Mouse (Mus musculus) embryonic facial prominence, embryonic 15.5 days (tissue): ENCODE data around the gene Aldh1b1. TPM values are rescaled to one million over a fixed set of nuclear protein-coding genes. Genes with fewer than 3 reads are reported as not detected.

Experiments
- ATAC-seq: fragments of 200-750 bp; cut with Nextera tagmentation; 2 replicates; pipeline ENCODE4 v1.8.0; 2017; ENCODE audit warnings: low read depth, moderate TSS enrichment; ENCODE audit not compliant: insufficient number of reproducible peaks, low FRiP score, low TSS enrichment
- H3K27ac ChIP-seq: fragments of 300-500 bp; sonication (generic); replicated peaks from 2 replicates; pipeline ENCODE4 v1.5.1; 2015; ENCODE audit warnings: mild to moderate bottlenecking, inconsistent platforms
- H3K27me3 ChIP-seq: fragments of 300-500 bp; sonication (generic); 2 replicates; pipeline ENCODE4 v1.6.1; 2015; ENCODE audit warnings: inconsistent platforms
- H3K36me3 ChIP-seq: fragments of 300-500 bp; sonication (generic); 2 replicates; pipeline ENCODE4 v1.6.1; 2015; ENCODE audit warnings: mild to moderate bottlenecking, inconsistent platforms
- H3K4me1 ChIP-seq: fragments of 300-500 bp; sonication (generic); 2 replicates; pipeline ENCODE4 v1.6.1; 2015; ENCODE audit warnings: inconsistent platforms
- H3K4me2 ChIP-seq: fragments of 300-500 bp; sonication (generic); replicated peaks from 2 replicates; pipeline ENCODE4 v1.6.1; 2015; ENCODE audit warnings: mild to moderate bottlenecking, inconsistent platforms
- H3K4me3 ChIP-seq: fragments of 300-500 bp; sonication (generic); replicated peaks from 2 replicates; pipeline ENCODE4 v1.5.1; 2015; ENCODE audit warnings: mild to moderate bottlenecking, inconsistent platforms
- H3K9ac ChIP-seq: fragments of 300-500 bp; sonication (generic); 2 replicates; pipeline ENCODE4 v1.6.1; 2015; ENCODE audit warnings: inconsistent platforms
- H3K9me3 ChIP-seq: fragments of 300-500 bp; sonication (generic); replicated peaks from 2 replicates; pipeline ENCODE4 v1.6.1; 2016; ENCODE audit warnings: inconsistent platforms
- WGBS: fragments of 180-500 bp; shearing (Covaris S2); methylation state at CpG from one replicate; pipeline ENCODE4 v1.1.7; 2015; 5-methylcytosine and 5-hydroxymethylcytosine counted together
- polyA plus RNA-seq: library from polyadenylated mRNA; unstranded; fragments of >200 nt; fragmentation: Nextera tagmentation; extraction: Ambion mirVana; gene quantifications from 2 replicates; pipeline ENCODE4 v1.2.1, GENCODE M21; 2015

Gene Aldh1b1
- polyA plus RNA-seq, 1 experiment from 2014 or later, result 4.1 TPM

- Histone ChIP-seq H3K27ac (peak overlapping the region; percentile 87), H3K4me2 (peak overlapping the region; percentile 39), H3K36me3 (no peaks in the 10 kb centered on the region), H3K4me3 (peak overlapping the region; percentile 12; the same call in 1 of the 2 replicates), H3K9ac (no peak overlapping the region), H3K4me1 (peaks cover 53% of the 10 kb centered on the region), H3K27me3 (peaks cover 39% of the 10 kb centered on the region), H3K9me3 (no peaks in the 10 kb centered on the region)
- 8% methylated on average over 10 of the region's 10 CpGs for WGBS
- no peak for ATAC-seq
Measured at GRCm38 (mm10) chr4:45764141-45764494, 34.7 kb upstream of the Aldh1b1 start.

- Histone ChIP-seq H3K4me1 (peaks cover 53% of the 10 kb centered on the region), H3K4me3 (peak overlapping the region; percentile 7; the same call in 1 of the 2 replicates)
Measured at GRCm38 (mm10) chr4:45765121-45765564, 33.7 kb upstream of the Aldh1b1 start.

GRCm38 (mm10) chr4:45765565-45766201 is 33.1 kb upstream of the Aldh1b1 start:
- peaks cover 58% of the 10 kb centered on the region for H3K4me1 ChIP-seq
- no peak for ATAC-seq
- H3K36me3 ChIP-seq, result no peaks in the 10 kb centered on the region
- H3K27ac ChIP-seq, result no peak overlapping the region
- H3K9ac ChIP-seq, result no peak overlapping the region
- peak overlapping the region; percentile 35 for H3K4me2 ChIP-seq
- H3K9me3 ChIP-seq, result no peaks in the 10 kb centered on the region
- H3K4me3 ChIP-seq, result peak overlapping the region; percentile 7; the same call in 1 of the 2 replicates
- H3K27me3 ChIP-seq, result peaks cover 54% of the 10 kb centered on the region
- 5% methylated on average over 12 of the region's 18 CpGs for WGBS

More at GRCm38 (mm10) chr4:45765121-45765564, 33.7 kb upstream of the Aldh1b1 start:
- no peak for ATAC-seq
- no peaks in the 10 kb centered on the region for H3K9me3 ChIP-seq
- H3K9ac ChIP-seq, result no peak overlapping the region
- H3K27me3 ChIP-seq, result peaks cover 48% of the 10 kb centered on the region
- H3K27ac ChIP-seq, result no peak overlapping the region
- WGBS, result 2% methylated on average over 16 of the region's 16 CpGs
- H3K4me2 ChIP-seq, result peak overlapping the region; percentile 35
- H3K36me3 ChIP-seq, result no peaks in the 10 kb centered on the region

GRCm38 (mm10) chr4:45766774-45767173 is 32.0 kb upstream of the Aldh1b1 start:
- peaks cover 57% of the 10 kb centered on the region for H3K27me3 ChIP-seq
- no peak overlapping the region for H3K4me2 ChIP-seq
- no peak overlapping the region for H3K27ac ChIP-seq
- no peak overlapping the region for H3K9ac ChIP-seq
- no peak for ATAC-seq
- no peaks in the 10 kb centered on the region for H3K36me3 ChIP-seq
- H3K4me1 ChIP-seq, result peaks cover 68% of the 10 kb centered on the region
- no peak overlapping the region for H3K4me3 ChIP-seq
- WGBS, result 84% methylated on average over 7 of the region's 7 CpGs
- H3K9me3 ChIP-seq, result no peaks in the 10 kb centered on the region

GRCm38 (mm10) chr4:45767891-45768558 is 30.8 kb upstream of the Aldh1b1 start:
- H3K27me3 ChIP-seq, result peaks cover 62% of the 10 kb centered on the region
- H3K4me3 ChIP-seq, result no peak overlapping the region
- WGBS, result 40% methylated on average over 11 of the region's 11 CpGs
- H3K27ac ChIP-seq, result no peak overlapping the region
- peaks cover 66% of the 10 kb centered on the region for H3K4me1 ChIP-seq
- no peaks in the 10 kb centered on the region for H3K36me3 ChIP-seq
- no peak overlapping the region for H3K4me2 ChIP-seq
- 0 out of 2 replicates have a peak, but pooled peaks have one; percentile 12 for ATAC-seq
- H3K9me3 ChIP-seq, result no peaks in the 10 kb centered on the region
- no peak overlapping the region for H3K9ac ChIP-seq

- Histone ChIP-seq H3K27me3 (peaks cover 60% of the 10 kb centered on the region), H3K9me3 (no peaks in the 10 kb centered on the region), H3K4me2 (no peak overlapping the region), H3K36me3 (no peaks in the 10 kb centered on the region), H3K9ac (no peak overlapping the region), H3K4me1 (peaks cover 55% of the 10 kb centered on the region), H3K4me3 (no peak overlapping the region), H3K27ac (no peak overlapping the region)
- no peak for ATAC-seq
- 53% methylated on average over 10 of the region's 10 CpGs for WGBS
Measured at GRCm38 (mm10) chr4:45769141-45769540, 29.7 kb upstream of the Aldh1b1 start.

GRCm38 (mm10) chr4:45769791-45770637 is 28.8 kb upstream of the Aldh1b1 start:
- WGBS, result 28% methylated on average over 10 of the region's 10 CpGs

GRCm38 (mm10) chr4:45770638-45771033 is 28.2 kb upstream of the Aldh1b1 start:
- Histone ChIP-seq H3K9me3 (no peaks in the 10 kb centered on the region), H3K27me3 (peaks cover 47% of the 10 kb centered on the region), H3K4me3 (no peak overlapping the region), H3K4me2 (no peak overlapping the region), H3K36me3 (no peaks in the 10 kb centered on the region), H3K9ac (no peak overlapping the region), H3K4me1 (peaks cover 40% of the 10 kb centered on the region), H3K27ac (no peak overlapping the region)
- ATAC-seq, result no peak
- 35% methylated on average over 4 of the region's 4 CpGs for WGBS

More at GRCm38 (mm10) chr4:45769791-45770637, 28.8 kb upstream of the Aldh1b1 start:
- no peak for ATAC-seq
- Histone ChIP-seq H3K27ac (no peak overlapping the region), H3K4me3 (no peak overlapping the region), H3K9ac (no peak overlapping the region), H3K27me3 (peaks cover 53% of the 10 kb centered on the region), H3K36me3 (no peaks in the 10 kb centered on the region), H3K4me2 (no peak overlapping the region), H3K9me3 (no peaks in the 10 kb centered on the region), H3K4me1 (peaks cover 47% of the 10 kb centered on the region)

GRCm38 (mm10) chr4:45771173-45771572 is 27.6 kb upstream of the Aldh1b1 start:
- Histone ChIP-seq H3K36me3 (no peaks in the 10 kb centered on the region), H3K4me1 (peaks cover 35% of the 10 kb centered on the region), H3K9me3 (no peaks in the 10 kb centered on the region), H3K4me2 (no peak overlapping the region), H3K27me3 (peaks cover 46% of the 10 kb centered on the region), H3K9ac (no peak overlapping the region), H3K27ac (no peak overlapping the region), H3K4me3 (no peak overlapping the region)
- ATAC-seq, result no peak
- 21% methylated on average over 8 of the region's 8 CpGs for WGBS

GRCm38 (mm10) chr4:45771619-45772018 is 27.2 kb upstream of the Aldh1b1 start:
- Histone ChIP-seq H3K9me3 (no peaks in the 10 kb centered on the region), H3K4me1 (peaks cover 31% of the 10 kb centered on the region), H3K27ac (no peak overlapping the region), H3K27me3 (peaks cover 42% of the 10 kb centered on the region), H3K9ac (no peak overlapping the region), H3K4me2 (no peak overlapping the region), H3K36me3 (no peaks in the 10 kb centered on the region), H3K4me3 (no peak overlapping the region)
- WGBS, result 3% methylated on average over 5 of the region's 5 CpGs
- no peak for ATAC-seq

- Histone ChIP-seq H3K27me3 (no peaks in the 10 kb centered on the region), H3K4me1 (no peaks in the 10 kb centered on the region), H3K4me3 (no peak overlapping the region), H3K9me3 (no peaks in the 10 kb centered on the region), H3K9ac (no peak overlapping the region), H3K27ac (no peak overlapping the region), H3K4me2 (no peak overlapping the region), H3K36me3 (no peaks in the 10 kb centered on the region)
- no peak for ATAC-seq
- 56% methylated on average over 1 of the region's 1 CpGs for WGBS
Measured at GRCm38 (mm10) chr4:45783671-45784070, 15.2 kb upstream of the Aldh1b1 start.
